Mouse (Mus musculus) heart, embryonic 10.5 days (tissue): ENCODE measurements around the gene Lhfpl2. TPM values are rescaled to one million over a fixed set of nuclear protein-coding genes. Genes with fewer than 3 reads are reported as not detected.

Source experiments
- DNase-seq: peaks from one replicate; pipeline ENCODE4 v3.0.0-alpha.2; 2017; ENCODE audit warnings: low spot score
- H3K27ac ChIP-seq: fragments of 300-500 bp; sonication (generic); 2 replicates; pipeline ENCODE4 v1.5.1; 2016; ENCODE audit warnings: mild to moderate bottlenecking
- H3K27me3 ChIP-seq: fragments of 300-500 bp; sonication (generic); 2 replicates; pipeline ENCODE4 v1.6.1; 2016; ENCODE audit warnings: mild to moderate bottlenecking; ENCODE audit not compliant: poor library complexity, insufficient read depth, severe bottlenecking
- H3K36me3 ChIP-seq: fragments of 300-500 bp; sonication (generic); 2 replicates; pipeline ENCODE4 v1.6.1; 2016; ENCODE audit warnings: mild to moderate bottlenecking, moderate library complexity
- H3K4me1 ChIP-seq: fragments of 300-500 bp; sonication (generic); 2 replicates; pipeline ENCODE4 v1.6.1; 2016; ENCODE audit warnings: mild to moderate bottlenecking
- H3K4me3 ChIP-seq: fragments of 300-500 bp; sonication (generic); 2 replicates; pipeline ENCODE4 v1.5.1; 2016; ENCODE audit warnings: mild to moderate bottlenecking, moderate library complexity
- H3K9me3 ChIP-seq: fragments of 300-500 bp; sonication (generic); 2 replicates; pipeline ENCODE4 v1.6.1; 2016; ENCODE audit warnings: mild to moderate bottlenecking, moderate library complexity
- WGBS: fragments of 180-500 bp; shearing (Covaris S2); methylation state at CpG from one replicate; pipeline ENCODE4 v1.1.7; 2016; 5-methylcytosine and 5-hydroxymethylcytosine counted together
- polyA plus RNA-seq: library from polyadenylated mRNA; unstranded; fragments of >200 nt; fragmentation: Nextera tagmentation; extraction: Ambion mirVana; gene quantifications from 2 replicates; pipeline ENCODE4 v1.2.1, GENCODE M21; 2016

Gene Lhfpl2
- polyA plus RNA-seq, 1 experiment from 2014 or later: 33.6 TPM

- Histone ChIP-seq H3K27ac (no peak overlapping the region), H3K4me1 (peaks cover 40% of the 10 kb centered on the region), H3K27me3 (peaks cover 13% of the 10 kb centered on the region; the same call in 1 of the 2 replicates), H3K4me3 (no peak overlapping the region; the same call in 1 of the 2 replicates), H3K9me3 (no peaks in the 10 kb centered on the region), H3K36me3 (no peaks in the 10 kb centered on the region)
- no peak for DNase-seq
- WGBS: 90% methylated on average over 4 of the region's 4 CpGs
These were observed 1.8 kb downstream of the Lhfpl2 start for GRCm38 (mm10) chr13:94059373-94059772.

GRCm38 (mm10) chr13:94059778-94060177, 2.2 kb downstream of the Lhfpl2 start:
- no peaks in the 10 kb centered on the region for H3K9me3 ChIP-seq
- peaks cover 44% of the 10 kb centered on the region for H3K4me1 ChIP-seq
- H3K27ac ChIP-seq: no peak overlapping the region
- peaks cover 17% of the 10 kb centered on the region; the same call in 1 of the 2 replicates for H3K27me3 ChIP-seq
- H3K4me3 ChIP-seq: no peak overlapping the region
- no peak for DNase-seq
- 76% methylated on average over 6 of the region's 6 CpGs for WGBS
- no peaks in the 10 kb centered on the region for H3K36me3 ChIP-seq

DNA sequence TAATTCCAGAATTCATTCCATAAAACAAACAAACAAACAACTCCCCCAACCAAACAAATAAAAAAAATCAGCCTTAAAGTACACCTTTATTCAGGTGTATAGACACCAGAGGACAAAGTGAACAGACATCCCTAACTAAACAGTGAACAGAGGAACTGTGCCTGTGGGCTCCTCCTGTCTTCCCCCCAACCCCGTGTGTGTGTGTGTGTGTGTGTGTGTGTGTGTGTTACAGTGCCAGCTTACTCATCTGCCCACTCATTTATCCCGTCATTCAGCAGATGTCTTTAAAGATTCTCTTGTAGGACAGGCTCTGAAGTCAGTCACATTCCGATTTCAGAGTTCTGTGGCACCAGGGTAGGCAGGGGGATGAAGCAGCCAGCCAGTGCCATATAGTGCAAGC, 2.9 kb downstream of the Lhfpl2 start:
- Histone ChIP-seq H3K9me3 (no peaks in the 10 kb centered on the region), H3K4me3 (no peak overlapping the region), H3K27me3 (peaks cover 23% of the 10 kb centered on the region; the same call in 1 of the 2 replicates), H3K4me1 (peaks cover 51% of the 10 kb centered on the region), H3K27ac (no peak overlapping the region), H3K36me3 (no peaks in the 10 kb centered on the region)
- WGBS: 59% methylated on average over 3 of the region's 3 CpGs
- no peak for DNase-seq

DNA sequence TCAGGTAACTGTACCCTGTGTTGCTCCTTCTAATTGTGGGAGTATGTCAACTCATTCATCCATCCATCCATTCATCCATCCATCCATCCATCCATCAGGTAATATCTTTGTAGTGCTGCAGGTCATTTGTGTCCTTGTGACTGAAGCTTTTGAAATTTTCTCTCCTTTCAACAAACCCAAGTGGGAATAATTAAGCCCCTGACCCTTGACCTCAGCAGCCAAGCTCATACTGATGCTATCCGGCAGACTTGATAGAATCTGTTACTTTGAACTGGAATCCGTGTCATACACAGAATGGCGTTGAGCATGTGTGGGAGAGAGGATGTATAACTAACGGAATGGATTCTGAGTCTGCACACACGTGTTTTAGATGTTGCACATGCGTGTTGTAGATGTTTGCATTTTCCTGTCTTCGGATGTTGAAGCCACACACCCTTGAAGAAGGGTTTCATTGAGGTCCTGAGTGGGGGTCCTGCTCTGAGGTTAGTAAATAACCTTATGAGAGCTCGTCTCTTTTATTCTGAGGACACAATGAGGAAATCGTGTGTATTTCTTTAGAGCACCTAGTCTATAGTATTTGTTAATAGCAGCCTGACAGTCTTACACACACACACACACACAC, 3.8 kb downstream of the Lhfpl2 start:
- H3K27me3 ChIP-seq: peaks cover 19% of the 10 kb centered on the region; the same call in 1 of the 2 replicates
- no peak overlapping the region for H3K4me3 ChIP-seq
- H3K4me1 ChIP-seq: peaks cover 60% of the 10 kb centered on the region
- WGBS: 74% methylated on average over 9 of the region's 9 CpGs
- no peaks in the 10 kb centered on the region for H3K9me3 ChIP-seq
- DNase-seq: no peak
- H3K36me3 ChIP-seq: no peaks in the 10 kb centered on the region
- H3K27ac ChIP-seq: no peak overlapping the region

GRCm38 (mm10) chr13:94062349-94063111, 4.9 kb downstream of the Lhfpl2 start:
- Histone ChIP-seq H3K4me1 (peaks cover 59% of the 10 kb centered on the region), H3K4me3 (peak overlapping the region; percentile 29), H3K27ac (peak overlapping the region; percentile 31; the same call in 1 of the 2 replicates), H3K9me3 (no peaks in the 10 kb centered on the region), H3K36me3 (no peaks in the 10 kb centered on the region), H3K27me3 (peaks cover 22% of the 10 kb centered on the region; the same call in 1 of the 2 replicates)
- no peak for DNase-seq
- 19% methylated on average over 21 of the region's 21 CpGs for WGBS

DNA sequence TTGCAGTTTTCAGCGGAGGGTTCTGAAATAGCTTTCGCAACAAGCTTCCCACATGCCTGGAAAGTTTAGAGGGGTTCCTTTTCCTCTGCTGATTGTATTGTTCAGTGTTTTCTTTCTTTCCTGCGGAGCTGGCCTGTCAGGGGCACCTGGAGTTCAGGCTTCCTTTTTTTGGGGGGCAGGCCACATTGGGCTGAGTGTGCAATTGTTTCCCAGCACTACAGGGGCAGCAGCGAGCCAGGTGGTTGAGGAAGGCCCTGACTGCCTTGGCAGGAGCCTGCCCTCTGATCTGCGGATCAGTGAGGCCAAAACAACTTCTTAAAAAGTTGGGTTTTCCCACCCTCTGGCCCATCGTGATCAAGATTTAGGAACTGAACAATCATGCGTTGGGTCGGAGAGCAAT, 5.6 kb downstream of the Lhfpl2 start:
- H3K27ac ChIP-seq: peak overlapping the region; percentile 31; the same call in 1 of the 2 replicates

DNA sequence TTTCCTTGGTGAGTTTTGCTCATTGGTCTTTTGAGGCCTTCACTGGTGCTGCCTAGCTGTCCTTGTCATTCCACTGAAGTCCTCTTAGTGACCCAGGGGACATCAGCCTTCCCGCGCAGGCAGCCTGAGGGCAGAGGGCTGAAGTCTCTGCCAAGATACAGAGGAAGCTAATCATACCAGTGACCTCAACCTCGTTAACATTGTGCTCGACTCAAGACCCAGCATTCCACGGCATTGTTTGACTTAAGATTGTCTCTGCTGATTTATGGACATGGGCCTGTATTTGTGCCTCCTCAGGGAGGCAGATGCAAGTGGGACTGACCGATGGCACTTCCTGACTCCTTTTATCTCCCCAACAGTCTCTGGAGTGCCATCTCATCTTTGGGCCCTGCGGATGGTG, 7.0 kb downstream of the Lhfpl2 start:
- peaks cover 40% of the 10 kb centered on the region for H3K27me3 ChIP-seq
- whole genome bisulfite sequencing: 17% methylated on average over 7 of the region's 7 CpGs
- H3K4me1 ChIP-seq: peaks cover 67% of the 10 kb centered on the region
- H3K4me3 ChIP-seq: no peak overlapping the region
- no peaks in the 10 kb centered on the region for H3K9me3 ChIP-seq
- H3K36me3 ChIP-seq: no peaks in the 10 kb centered on the region
- 0 out of 2 replicates have a peak overlapping the region, but pooled peaks have one; percentile 42 for H3K27ac ChIP-seq
- no peak for DNase-seq

More for the DNA sequence above, 5.6 kb downstream of the Lhfpl2 start:
- WGBS: 52% methylated on average over 8 of the region's 8 CpGs
- Histone ChIP-seq H3K9me3 (no peaks in the 10 kb centered on the region), H3K4me3 (peak overlapping the region; percentile 29; the same call in 1 of the 2 replicates), H3K27me3 (peaks cover 28% of the 10 kb centered on the region; the same call in 1 of the 2 replicates), H3K36me3 (no peaks in the 10 kb centered on the region), H3K4me1 (peaks cover 59% of the 10 kb centered on the region)
- DNase-seq: no peak

DNA sequence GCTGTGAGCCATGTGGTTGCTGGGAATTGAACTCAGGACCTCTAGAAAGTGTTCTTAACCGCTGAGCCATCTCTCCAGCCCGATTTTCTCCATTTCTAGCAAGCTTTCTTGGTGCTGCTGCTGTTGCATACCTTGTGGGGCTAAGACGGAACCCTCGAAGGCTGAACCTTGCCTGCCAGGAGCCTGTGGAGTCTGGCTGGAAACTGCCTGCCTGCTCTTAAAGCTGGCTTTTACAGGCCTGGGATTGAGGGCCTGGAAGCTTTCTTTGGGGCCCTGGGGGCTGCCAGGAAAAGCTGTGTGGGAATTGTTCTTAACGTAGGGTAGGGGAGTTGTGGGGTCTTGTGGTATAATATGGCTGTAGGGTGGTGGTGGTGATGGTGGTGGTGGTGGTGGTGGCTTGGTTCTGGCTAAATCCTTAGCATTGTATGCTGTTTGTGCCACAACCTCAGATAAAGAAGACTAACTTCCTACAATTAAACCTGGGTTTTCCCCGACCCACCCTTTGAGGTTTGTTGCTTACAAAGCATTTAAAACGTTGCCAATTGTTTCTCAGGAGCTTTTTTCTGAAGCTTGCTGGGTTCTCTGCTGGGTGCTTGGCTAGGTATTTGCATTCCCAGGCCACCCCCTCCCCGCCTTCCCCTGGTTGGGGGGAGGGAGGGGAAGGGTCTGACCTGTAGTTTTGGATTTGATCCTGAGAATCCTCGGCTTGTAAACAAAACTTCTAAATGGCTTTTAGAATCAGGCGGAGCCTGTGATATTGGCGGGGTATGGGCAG, 7.9 kb downstream of the Lhfpl2 start:
- Histone ChIP-seq H3K4me3 (no peak overlapping the region), H3K4me1 (peaks cover 76% of the 10 kb centered on the region), H3K27ac (peak overlapping the region; percentile 73), H3K27me3 (peaks cover 49% of the 10 kb centered on the region), H3K9me3 (no peaks in the 10 kb centered on the region), H3K36me3 (no peaks in the 10 kb centered on the region)
- DNase-seq: no peak
- WGBS: 23% methylated on average over 11 of the region's 11 CpGs

GRCm38 (mm10) chr13:94066626-94067275, 9.2 kb downstream of the Lhfpl2 start:
- H3K27me3 ChIP-seq: peaks cover 62% of the 10 kb centered on the region
- no peaks in the 10 kb centered on the region for H3K9me3 ChIP-seq
- no peak overlapping the region for H3K4me3 ChIP-seq
- 0 out of 2 replicates have a peak overlapping the region, but pooled peaks have one; percentile 42 for H3K27ac ChIP-seq
- no peak for DNase-seq
- peaks cover 8% of the 10 kb centered on the region; the same call in 1 of the 2 replicates for H3K36me3 ChIP-seq
- H3K4me1 ChIP-seq: peaks cover 79% of the 10 kb centered on the region
- WGBS: 76% methylated on average over 5 of the region's 5 CpGs

DNA sequence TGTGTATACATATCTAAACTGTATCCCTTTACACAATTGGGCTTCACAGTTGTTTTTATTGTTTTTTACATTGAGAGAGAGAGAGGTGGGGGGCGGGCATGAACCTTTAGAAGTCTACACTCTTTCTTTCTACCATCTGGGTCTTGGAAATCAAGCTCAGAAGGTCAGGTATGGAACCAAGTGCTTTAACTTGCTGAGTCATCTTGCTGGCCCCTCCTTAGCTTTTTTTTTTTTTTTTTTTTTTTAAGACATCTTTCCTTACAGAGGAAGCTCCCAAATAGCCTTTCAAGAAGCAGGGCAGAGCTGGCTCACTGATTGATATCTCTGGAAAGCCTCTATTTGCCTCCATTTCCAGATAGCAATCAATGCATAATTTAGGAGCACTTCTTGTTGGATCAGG, 10.7 kb downstream of the Lhfpl2 start:
- H3K27ac ChIP-seq: no peak overlapping the region
- DNase-seq: no peak
- peaks cover 10% of the 10 kb centered on the region; the same call in 1 of the 2 replicates for H3K36me3 ChIP-seq
- 94% methylated on average over 1 of the region's 1 CpGs for WGBS
- no peak overlapping the region for H3K4me3 ChIP-seq
- peaks cover 76% of the 10 kb centered on the region for H3K4me1 ChIP-seq
- no peaks in the 10 kb centered on the region for H3K9me3 ChIP-seq
- peaks cover 73% of the 10 kb centered on the region for H3K27me3 ChIP-seq

- H3K36me3 ChIP-seq: peaks cover 10% of the 10 kb centered on the region; the same call in 1 of the 2 replicates
- no peak overlapping the region for H3K4me3 ChIP-seq
- no peak for DNase-seq
- H3K9me3 ChIP-seq: no peaks in the 10 kb centered on the region
- WGBS: 73% methylated on average over 16 of the region's 16 CpGs
- no peak overlapping the region for H3K27ac ChIP-seq
- peaks cover 69% of the 10 kb centered on the region for H3K4me1 ChIP-seq
- peaks cover 62% of the 10 kb centered on the region for H3K27me3 ChIP-seq
These were observed 12.1 kb downstream of the Lhfpl2 start for GRCm38 (mm10) chr13:94069421-94070307.
